Mouse (Mus musculus): Measurements from ENCODE around the gene Slc27a4.
"Not testable (repeated sequence)": the region's sequence is repeated elsewhere in the genome, so short reads cannot be mapped to it uniquely, and the experiment has no call there.

Slc27a4 gene
- long read RNA-seq, experiment 1, full-length matches to known transcripts = 2 of 5 reads
- long read RNA-seq, experiment 1, partial matches to known transcripts = 3 of 5 reads
- long read RNA-seq, experiment 1, other reads (novel, unspliced or antisense) = 0 of 5 reads
- long read RNA-seq, experiment 2, full-length matches to known transcripts = 1 of 7 reads
- long read RNA-seq, experiment 2, partial matches to known transcripts = 6 of 7 reads
- long read RNA-seq, experiment 2, other reads (novel, unspliced or antisense) = 0 of 7 reads

GRCm38 (mm10) chr2:29802075-29802826, at the start of gene Slc27a4:
Gene Slc27a4, plus strand, starts transcription at chr2:29802634.
- intact Hi-C loops (cut with DNase I) = no loop called here

DNA sequence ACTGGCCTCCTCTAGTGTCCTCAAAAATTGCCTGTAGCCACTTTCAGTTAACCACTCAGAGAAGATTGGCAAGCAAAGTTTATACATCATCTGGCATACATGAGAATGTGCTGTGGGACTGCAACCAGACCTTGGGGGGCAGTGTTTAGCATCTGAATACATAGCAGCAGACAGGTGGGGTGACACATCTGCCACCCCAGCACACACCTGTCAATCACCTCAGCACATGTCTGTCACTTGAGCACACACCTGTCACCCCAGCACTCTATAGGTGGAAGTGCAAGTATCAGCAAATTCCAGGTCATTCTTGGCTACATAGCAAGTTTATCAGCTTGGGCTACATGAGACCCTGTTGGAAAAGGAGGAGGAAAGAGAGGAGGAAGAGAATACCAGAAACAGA, 46.7 kb upstream of the Slc27a4 start:
- intact Hi-C loops (cut with DNase I) = no loop called here

GRCm38 (mm10) chr2:29764831-29765230, 37.6 kb upstream of the Slc27a4 start:
- intact Hi-C loops (cut with DNase I) = loop anchor here (2.0 to 10.0 kb wide), 2 partner anchors 54 to 90 kb away; no protein-coding TSS in a partner anchor

DNA sequence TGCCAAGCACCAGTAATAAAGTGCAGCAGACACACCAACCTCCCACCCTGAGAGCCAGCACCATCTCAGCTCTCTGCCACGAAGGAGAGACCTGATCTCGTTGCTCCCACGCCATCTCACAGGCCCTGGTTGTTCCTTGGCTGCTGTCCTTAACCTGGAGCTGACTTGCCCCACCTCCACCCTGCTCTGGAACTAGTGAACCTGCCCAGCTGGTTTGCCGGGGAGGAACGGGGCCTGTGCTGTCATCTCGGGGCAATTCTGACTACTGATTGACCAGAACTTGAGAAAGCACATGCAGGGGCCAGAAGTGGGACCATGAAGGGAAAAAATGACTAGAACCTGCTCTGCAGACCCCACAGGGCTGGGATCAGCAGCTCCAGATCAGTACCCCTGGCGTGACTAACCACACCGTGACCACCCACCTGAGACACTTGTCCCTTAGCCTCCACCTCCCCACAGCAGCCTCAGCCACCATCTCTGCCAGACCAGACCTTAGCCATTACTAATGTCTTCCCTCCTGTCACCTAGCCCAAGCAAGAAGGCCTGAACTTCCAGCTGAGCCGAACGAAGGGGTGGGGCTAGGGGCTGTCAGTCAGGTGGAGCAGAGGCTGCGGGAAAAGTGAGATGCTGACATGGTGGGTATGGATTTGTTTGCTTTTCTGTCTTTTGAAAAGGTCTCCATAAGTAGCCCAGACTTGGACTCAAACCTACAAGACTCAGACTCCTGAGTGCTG, 34.3 kb upstream of the Slc27a4 start:
- intact Hi-C loops (cut with DNase I) = loop anchor here (10.0 kb wide), 1 partner anchor 87 kb away; no protein-coding TSS in a partner anchor

GRCm38 (mm10) chr2:29768901-29769300, 33.5 kb upstream of the Slc27a4 start:
- intact Hi-C loops (cut with DNase I) = loop anchor here (10.0 kb wide), 1 partner anchor 86 kb away; no protein-coding TSS in a partner anchor

- intact Hi-C loops (cut with DNase I) = no loop called here
Measured at GRCm38 (mm10) chr2:29770162-29770561, 32.3 kb upstream of the Slc27a4 start.

- intact Hi-C loops (cut with DNase I) = no loop called here
Measured at GRCm38 (mm10) chr2:29771611-29772461, 30.6 kb upstream of the Slc27a4 start.

GRCm38 (mm10) chr2:29773323-29773722, 29.1 kb upstream of the Slc27a4 start:
- intact Hi-C loops (cut with DNase I) = no loop called here

GRCm38 (mm10) chr2:29781256-29781655, 21.2 kb upstream of the Slc27a4 start:
- intact Hi-C loops (cut with DNase I) = not testable (repeated sequence)

DNA sequence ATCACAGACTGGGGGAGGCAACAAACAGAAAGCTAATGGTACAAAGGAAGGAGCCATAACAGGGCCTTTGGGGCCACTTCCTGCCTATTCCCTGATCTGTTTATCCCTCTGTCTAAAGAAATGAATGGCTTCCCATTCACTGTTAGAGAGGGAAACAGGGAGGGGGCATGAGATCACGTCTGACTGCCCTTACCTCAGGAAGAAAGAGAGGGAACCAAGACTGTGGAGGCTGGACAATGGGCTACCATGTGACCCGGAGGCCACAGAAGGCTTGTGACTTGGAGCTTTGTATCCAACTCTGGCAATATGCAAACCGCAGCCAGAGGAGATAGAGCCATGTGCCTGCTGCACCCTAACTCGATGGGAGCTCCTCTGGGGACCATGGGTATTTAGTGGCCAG, 18.1 kb upstream of the Slc27a4 start:
- intact Hi-C loops (cut with DNase I) = no loop called here

DNA sequence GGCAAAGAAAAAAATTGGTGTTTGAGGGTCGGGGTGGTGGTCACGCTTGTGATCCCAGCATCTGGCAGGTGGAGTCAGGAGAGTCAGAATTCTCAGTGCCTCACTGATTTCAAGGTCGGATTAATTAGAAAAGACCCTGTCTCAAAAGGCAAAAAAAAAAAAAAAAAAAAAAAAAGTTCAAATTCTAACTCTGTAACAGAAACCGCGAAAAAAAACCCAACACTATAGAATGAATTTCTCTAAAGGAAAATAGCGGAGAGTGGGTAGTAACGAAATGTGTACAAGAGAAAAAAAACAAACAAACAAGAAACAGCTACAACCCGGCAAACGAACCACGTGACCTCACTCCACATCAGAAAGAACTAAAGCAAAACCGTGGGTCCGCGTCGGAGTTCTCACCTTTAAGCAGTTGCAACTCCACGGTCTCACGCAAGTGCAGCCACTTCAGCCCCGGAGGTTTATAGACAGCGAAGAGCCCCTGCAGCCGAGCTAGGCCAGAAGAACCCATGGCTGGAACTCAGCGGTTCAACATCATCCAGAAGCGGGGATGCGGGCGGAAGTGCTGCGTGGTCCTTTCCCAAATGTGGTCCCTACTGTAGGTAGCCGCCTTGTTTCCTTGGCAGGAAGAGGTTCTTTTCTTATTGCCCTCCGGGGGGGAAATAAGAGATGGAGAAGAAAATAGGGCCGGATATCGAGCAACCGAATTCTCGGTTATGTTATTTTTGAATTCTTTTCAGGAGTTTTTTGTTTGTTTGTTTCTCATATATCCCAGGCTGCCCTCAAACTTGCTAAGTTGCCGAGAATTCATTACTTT, 15.1 kb upstream of the Slc27a4 start, which contains the start of gene Coq4:
Coq4 (plus strand) TSS at position 390 of the 814 bp plus-strand sequence.
- intact Hi-C loops (cut with DNase I) = no loop called here

DNA sequence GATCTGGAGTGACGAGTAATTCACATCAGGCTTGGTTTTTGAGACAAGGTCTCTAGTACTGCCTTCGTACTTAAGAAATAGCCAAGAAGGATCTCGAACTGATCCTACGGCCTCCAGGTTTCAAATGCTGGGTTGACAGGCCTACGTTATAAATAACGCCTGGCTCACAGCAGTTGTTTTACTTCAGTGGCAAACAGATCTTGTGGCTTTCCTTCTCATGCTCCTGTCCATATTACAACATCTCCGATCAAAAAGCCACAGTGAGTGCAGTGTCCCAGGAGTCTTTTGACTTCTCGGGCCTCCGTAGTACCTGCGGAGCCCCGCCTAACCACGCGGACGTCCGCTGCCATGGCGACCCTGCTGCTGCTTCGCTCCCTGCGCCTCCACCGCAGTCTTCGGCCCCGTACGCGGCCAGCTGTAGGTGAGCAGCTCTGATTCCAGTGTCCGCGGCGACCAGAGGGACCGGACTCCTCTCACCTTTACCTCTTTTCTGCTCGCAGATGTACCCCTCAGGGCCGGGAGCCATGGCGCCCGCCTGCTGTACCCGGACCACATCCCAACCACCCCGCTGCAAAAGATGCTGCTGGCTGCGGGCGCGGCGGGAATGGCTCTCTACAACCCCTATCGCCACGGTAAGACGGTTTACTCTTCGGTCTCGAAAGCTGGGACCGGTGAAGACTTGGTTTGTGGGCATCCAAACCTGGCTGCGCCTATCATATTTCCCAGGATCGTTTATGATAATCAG, 14.3 kb upstream of the Slc27a4 start, which contains the start of gene Trub2:
Trub2 (minus strand) TSS at position 566 of the 745 bp plus-strand sequence.
- intact Hi-C loops (cut with DNase I) = no loop called here

- intact Hi-C loops (cut with DNase I) = no loop called here
Measured at GRCm38 (mm10) chr2:29792772-29793487, 9.5 kb upstream of the Slc27a4 start.

GRCm38 (mm10) chr2:29802827-29803201, 380 bp downstream of the Slc27a4 start:
- intact Hi-C loops (cut with DNase I) = no loop called here

GRCm38 (mm10) chr2:29803400-29803831, 982 bp downstream of the Slc27a4 start:
- intact Hi-C loops (cut with DNase I) = no loop called here

DNA sequence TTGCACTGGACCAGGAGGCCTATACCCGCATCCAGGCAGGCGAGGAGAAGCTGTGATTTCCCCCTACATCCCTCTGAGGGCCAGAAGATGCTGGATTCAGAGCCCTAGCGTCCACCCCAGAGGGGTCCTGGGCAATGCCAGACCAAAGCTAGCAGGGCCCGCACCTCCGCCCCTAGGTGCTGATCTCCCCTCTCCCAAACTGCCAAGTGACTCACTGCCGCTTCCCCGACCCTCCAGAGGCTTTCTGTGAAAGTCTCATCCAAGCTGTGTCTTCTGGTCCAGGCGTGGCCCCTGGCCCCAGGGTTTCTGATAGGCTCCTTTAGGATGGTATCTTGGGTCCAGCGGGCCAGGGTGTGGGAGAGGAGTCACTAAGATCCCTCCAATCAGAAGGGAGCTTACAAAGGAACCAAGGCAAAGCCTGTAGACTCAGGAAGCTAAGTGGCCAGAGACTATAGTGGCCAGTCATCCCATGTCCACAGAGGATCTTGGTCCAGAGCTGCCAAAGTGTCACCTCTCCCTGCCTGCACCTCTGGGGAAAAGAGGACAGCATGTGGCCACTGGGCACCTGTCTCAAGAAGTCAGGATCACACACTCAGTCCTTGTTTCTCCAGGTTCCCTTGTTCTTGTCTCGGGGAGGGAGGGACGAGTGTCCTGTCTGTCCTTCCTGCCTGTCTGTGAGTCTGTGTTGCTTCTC, 13.4 kb downstream of the Slc27a4 start:
- intact Hi-C loops (cut with DNase I) = loop anchor here (5.0 kb wide), 1 partner anchor 41 kb away; no protein-coding TSS in a partner anchor

- intact Hi-C loops (cut with DNase I) = loop anchor here (2.0 to 5.0 kb wide), 2 partner anchors 40 to 53 kb away; no protein-coding TSS in a partner anchor
Measured at GRCm38 (mm10) chr2:29817426-29818232, 15.2 kb downstream of the Slc27a4 start.

Data from adrenal gland (tissue).